Mouse (Mus musculus) forebrain, embryonic 13.5 days (tissue): ENCODE measurements around the gene Soga1. TPM values are rescaled to one million over a fixed set of nuclear protein-coding genes. Genes with fewer than 3 reads are reported as not detected.

Source experiments
- ATAC-seq: fragments of 200-750 bp; cut with Nextera tagmentation; 2 replicates; pipeline ENCODE4 v1.8.0; 2017
- H3K27ac ChIP-seq: fragments of 300-500 bp; sonication (generic); 2 replicates; pipeline ENCODE4 v1.5.1; 2015; ENCODE audit warnings: inconsistent platforms, mild to moderate bottlenecking, moderate library complexity
- H3K27me3 ChIP-seq: fragments of 300-500 bp; sonication (generic); 2 replicates; pipeline ENCODE4 v1.6.1; 2015; ENCODE audit warnings: mild to moderate bottlenecking, inconsistent platforms
- H3K36me3 ChIP-seq: fragments of 300-500 bp; sonication (generic); 2 replicates; pipeline ENCODE4 v1.6.1; 2015; ENCODE audit warnings: mild to moderate bottlenecking, inconsistent platforms; ENCODE audit not compliant: poor library complexity, severe bottlenecking
- H3K4me1 ChIP-seq: fragments of 300-500 bp; sonication (generic); 2 replicates; pipeline ENCODE4 v1.6.1; 2015; ENCODE audit warnings: inconsistent platforms
- H3K4me2 ChIP-seq: fragments of 300-500 bp; sonication (generic); 2 replicates; pipeline ENCODE4 v1.6.1; 2015; ENCODE audit warnings: inconsistent platforms, mild to moderate bottlenecking, moderate library complexity
- H3K4me3 ChIP-seq: fragments of 300-500 bp; sonication (generic); 2 replicates; pipeline ENCODE4 v1.5.1; 2015; ENCODE audit warnings: mild to moderate bottlenecking, inconsistent platforms
- H3K9ac ChIP-seq: fragments of 300-500 bp; sonication (generic); 2 replicates; pipeline ENCODE4 v1.6.1; 2015; ENCODE audit warnings: mild to moderate bottlenecking, inconsistent platforms
- H3K9me3 ChIP-seq: fragments of 300-500 bp; sonication (generic); replicated peaks from 2 replicates; pipeline ENCODE4 v1.6.1; 2016; ENCODE audit warnings: inconsistent platforms
- WGBS: fragments of 180-500 bp; shearing (Covaris S2); methylation state at CpG from one replicate; pipeline ENCODE4 v1.1.7; 2015; 5-methylcytosine and 5-hydroxymethylcytosine counted together
- polyA plus RNA-seq: library from polyadenylated mRNA; unstranded; fragments of >200 nt; fragmentation: Nextera tagmentation; extraction: Ambion mirVana; gene quantifications from 2 replicates; pipeline ENCODE4 v1.2.1, GENCODE M21; 2015

The Soga1 gene
- polyA plus RNA-seq, 1 experiment from 2014 or later, result 4.8 TPM

DNA sequence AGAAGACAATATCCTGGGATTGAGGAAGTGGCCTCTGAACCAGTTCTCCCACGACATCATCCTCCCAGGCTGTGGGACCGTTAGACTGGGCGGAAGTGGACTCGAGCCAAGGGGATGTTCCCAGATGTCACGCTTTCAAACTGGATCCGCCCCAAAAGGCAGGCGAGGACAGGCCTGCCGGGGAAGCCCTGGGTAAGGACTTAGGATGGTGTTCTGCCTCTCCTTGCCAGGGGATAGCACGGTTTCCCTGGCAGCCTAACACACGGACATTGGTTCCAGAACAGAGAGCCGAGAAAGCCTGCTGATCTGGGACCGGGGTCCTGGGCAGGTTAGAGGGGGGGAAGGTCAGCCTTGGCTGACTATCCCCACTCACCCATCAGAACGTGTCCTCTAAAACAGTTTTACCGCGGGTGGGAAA, 1.4 kb downstream of the Soga1 start:
- Histone ChIP-seq H3K4me3 (peak overlapping the region; percentile 98), H3K36me3 (peaks cover 19% of the 10 kb centered on the region), H3K27ac (peak overlapping the region; percentile 97), H3K9ac (peak overlapping the region; percentile 99), H3K27me3 (no peaks in the 10 kb centered on the region), H3K4me1 (peaks cover 63% of the 10 kb centered on the region), H3K9me3 (no peaks in the 10 kb centered on the region), H3K4me2 (peak overlapping the region; percentile 100)
- under 1% methylated on average over 15 of the region's 15 CpGs for WGBS
- no peak for ATAC-seq

DNA sequence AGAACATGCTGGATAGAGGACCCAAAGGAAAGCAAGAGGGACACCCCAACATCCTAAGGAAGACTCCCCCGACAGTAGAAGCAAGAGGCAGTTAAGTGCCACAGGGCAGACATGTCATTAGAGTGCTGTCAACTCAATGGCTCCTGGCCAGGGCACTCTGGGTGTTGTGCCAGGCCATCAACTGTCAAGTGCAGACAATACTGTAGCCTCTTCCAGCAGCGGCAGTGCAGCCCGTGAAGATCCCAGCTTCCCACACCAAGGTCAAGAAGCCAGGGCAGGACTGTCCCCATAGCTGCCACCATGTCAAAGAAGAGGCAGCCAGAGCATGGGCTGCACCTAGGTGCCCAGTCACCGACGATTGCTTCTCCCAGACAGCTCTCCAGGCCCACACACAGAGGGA, 1.9 kb downstream of the Soga1 start:
- Histone ChIP-seq H3K9ac (peak overlapping the region; percentile 99), H3K27me3 (no peaks in the 10 kb centered on the region), H3K36me3 (peaks cover 23% of the 10 kb centered on the region), H3K4me2 (peak overlapping the region; percentile 100), H3K4me3 (peak overlapping the region; percentile 98), H3K27ac (peak overlapping the region; percentile 97; the same call in 1 of the 2 replicates), H3K4me1 (peaks cover 66% of the 10 kb centered on the region), H3K9me3 (no peaks in the 10 kb centered on the region)
- WGBS, result 13% methylated on average over 5 of the region's 5 CpGs
- no peak for ATAC-seq

DNA sequence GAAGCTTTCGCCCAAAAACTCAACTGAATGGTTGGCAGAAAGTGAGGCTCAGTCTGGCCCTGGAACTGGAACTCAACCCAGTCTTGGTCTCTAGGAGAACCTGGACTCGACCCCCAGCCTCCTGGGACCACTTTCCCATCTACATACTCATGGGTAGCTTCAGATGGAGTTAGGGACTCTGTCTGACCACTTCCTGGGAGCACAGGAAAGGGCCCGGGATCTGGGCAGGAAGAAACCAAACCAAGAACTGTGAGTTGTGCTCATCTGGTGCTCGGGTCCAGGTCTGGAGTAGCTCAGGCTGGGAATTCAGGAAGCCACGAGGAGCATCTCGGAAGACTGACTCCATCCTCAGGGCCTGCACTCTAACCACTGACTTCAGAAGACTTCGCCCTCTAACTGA, 2.5 kb downstream of the Soga1 start:
- H3K4me2 ChIP-seq, result peak overlapping the region; percentile 100
- no peak overlapping the region for H3K27ac ChIP-seq
- H3K9me3 ChIP-seq, result no peaks in the 10 kb centered on the region
- H3K27me3 ChIP-seq, result no peaks in the 10 kb centered on the region
- H3K4me3 ChIP-seq, result peak overlapping the region; percentile 98
- WGBS, result 89% methylated on average over 7 of the region's 7 CpGs
- peak overlapping the region; percentile 99; the same call in 1 of the 2 replicates for H3K9ac ChIP-seq
- peaks cover 68% of the 10 kb centered on the region for H3K4me1 ChIP-seq
- peaks cover 23% of the 10 kb centered on the region for H3K36me3 ChIP-seq
- no peak for ATAC-seq

DNA sequence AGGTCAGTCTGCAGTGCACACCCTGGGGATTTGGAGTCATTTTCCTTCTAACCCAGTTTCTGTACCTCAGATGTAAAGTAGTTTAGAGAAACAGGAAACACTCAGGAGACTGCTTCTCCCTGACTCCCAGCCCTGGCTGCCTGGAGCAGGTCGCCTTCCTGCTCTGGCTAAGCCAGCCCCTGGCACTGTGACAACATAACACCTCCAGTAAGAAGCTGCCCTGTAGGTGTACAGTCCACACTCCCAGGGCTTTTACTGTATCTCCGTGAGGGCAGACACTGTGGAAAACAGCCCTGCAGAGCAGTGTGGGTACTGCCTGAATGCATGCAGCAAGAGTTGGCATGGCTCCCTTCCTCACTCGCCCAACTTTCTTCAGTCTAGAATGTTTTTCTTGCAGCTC, 3.4 kb downstream of the Soga1 start:
- Histone ChIP-seq H3K9ac (peak overlapping the region; percentile 99; the same call in 1 of the 2 replicates), H3K9me3 (no peaks in the 10 kb centered on the region), H3K4me3 (peak overlapping the region; percentile 98), H3K36me3 (peaks cover 23% of the 10 kb centered on the region), H3K4me2 (peak overlapping the region; percentile 100), H3K4me1 (peaks cover 77% of the 10 kb centered on the region), H3K27ac (no peak overlapping the region), H3K27me3 (no peaks in the 10 kb centered on the region)
- no peak for ATAC-seq
- WGBS, result 61% methylated on average over 3 of the region's 3 CpGs

DNA sequence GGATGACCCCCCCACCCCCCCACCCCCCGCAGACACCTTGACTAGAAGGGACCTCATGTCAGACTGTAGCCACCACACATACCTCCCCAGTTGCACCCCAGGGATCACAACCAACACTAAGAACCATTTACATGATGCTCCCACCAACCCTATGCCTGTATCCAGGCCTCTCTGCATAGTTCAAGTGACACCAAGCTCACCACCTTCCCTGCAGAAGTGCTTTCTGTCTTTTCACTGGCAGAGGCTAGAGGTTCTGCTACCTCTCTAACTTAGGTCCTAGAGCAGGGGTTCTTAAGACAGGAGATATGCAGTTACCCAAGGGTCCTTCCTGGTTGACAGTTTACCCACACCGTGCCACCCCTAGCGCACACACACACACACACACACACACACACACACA, 3.8 kb downstream of the Soga1 start:
- WGBS, result 80% methylated on average over 3 of the region's 3 CpGs
- H3K27me3 ChIP-seq, result no peaks in the 10 kb centered on the region
- H3K4me3 ChIP-seq, result peak overlapping the region; percentile 98
- no peaks in the 10 kb centered on the region for H3K9me3 ChIP-seq
- H3K9ac ChIP-seq, result peak overlapping the region; percentile 99; the same call in 1 of the 2 replicates
- H3K36me3 ChIP-seq, result peaks cover 23% of the 10 kb centered on the region
- no peak for ATAC-seq
- H3K4me1 ChIP-seq, result peaks cover 81% of the 10 kb centered on the region
- H3K4me2 ChIP-seq, result peak overlapping the region; percentile 100
- no peak overlapping the region for H3K27ac ChIP-seq

DNA sequence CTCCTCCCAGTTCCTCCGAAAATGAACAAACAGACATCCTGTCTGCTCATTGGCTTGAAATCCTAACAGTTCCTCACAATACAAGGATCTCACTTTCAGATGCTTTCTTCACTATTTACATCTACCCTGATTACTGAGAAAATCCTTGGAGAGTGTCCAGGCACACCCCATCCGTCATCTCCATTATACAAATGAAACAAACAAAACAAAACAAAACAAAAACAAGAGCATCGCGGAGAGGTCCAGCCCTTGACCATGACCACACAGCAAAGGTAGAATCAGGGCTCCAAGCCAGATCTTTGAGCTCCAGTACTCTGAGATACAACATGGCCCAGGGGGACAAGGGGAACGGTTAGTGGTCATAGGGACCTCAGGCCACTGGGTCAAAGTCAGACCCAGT, 4.3 kb downstream of the Soga1 start:
- Histone ChIP-seq H3K4me2 (peak overlapping the region; percentile 100), H3K27me3 (no peaks in the 10 kb centered on the region), H3K4me3 (peak overlapping the region; percentile 9; the same call in 1 of the 2 replicates), H3K27ac (peak overlapping the region; percentile 41; the same call in 1 of the 2 replicates), H3K9me3 (no peaks in the 10 kb centered on the region), H3K4me1 (peaks cover 83% of the 10 kb centered on the region), H3K36me3 (peaks cover 23% of the 10 kb centered on the region), H3K9ac (0 out of 2 replicates have a peak overlapping the region, but pooled peaks have one; percentile 14)
- no peak for ATAC-seq
- whole genome bisulfite sequencing, result 59% methylated on average over 5 of the region's 5 CpGs

DNA sequence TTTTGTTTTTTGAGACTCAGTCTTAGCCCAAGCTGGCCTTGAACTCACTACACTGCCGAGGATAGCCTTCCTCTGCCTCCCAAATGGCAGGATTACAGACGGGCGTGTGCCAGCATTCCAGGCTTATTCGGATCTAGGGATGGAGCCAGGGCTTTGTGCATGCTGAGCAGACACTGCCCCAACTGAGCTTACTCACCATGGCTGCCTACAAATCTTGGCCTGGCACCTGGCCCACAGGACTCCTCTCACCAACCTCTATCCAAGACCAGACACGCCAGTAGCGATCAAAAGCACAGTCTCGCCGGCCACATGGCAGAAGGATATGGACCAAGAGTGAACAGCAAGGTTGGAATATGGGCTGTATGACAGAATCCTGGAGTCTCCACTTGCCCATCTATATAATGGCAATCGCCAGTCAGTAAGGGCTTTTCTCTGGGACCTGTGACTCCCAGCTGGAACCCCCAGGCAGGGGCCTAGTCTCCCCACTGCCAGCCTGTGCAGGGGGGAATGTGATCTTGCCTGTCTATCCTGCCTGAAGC, 4.8 kb downstream of the Soga1 start:
- peak overlapping the region; percentile 100 for H3K4me2 ChIP-seq
- no peaks in the 10 kb centered on the region for H3K9me3 ChIP-seq
- H3K4me1 ChIP-seq, result peaks cover 86% of the 10 kb centered on the region
- no peak for ATAC-seq
- peaks cover 23% of the 10 kb centered on the region for H3K36me3 ChIP-seq
- 66% methylated on average over 9 of the region's 9 CpGs for WGBS
- no peaks in the 10 kb centered on the region for H3K27me3 ChIP-seq
- H3K4me3 ChIP-seq, result peak overlapping the region; percentile 9; the same call in 1 of the 2 replicates
- 0 out of 2 replicates have a peak overlapping the region, but pooled peaks have one; percentile 14 for H3K9ac ChIP-seq
- H3K27ac ChIP-seq, result peak overlapping the region; percentile 41

DNA sequence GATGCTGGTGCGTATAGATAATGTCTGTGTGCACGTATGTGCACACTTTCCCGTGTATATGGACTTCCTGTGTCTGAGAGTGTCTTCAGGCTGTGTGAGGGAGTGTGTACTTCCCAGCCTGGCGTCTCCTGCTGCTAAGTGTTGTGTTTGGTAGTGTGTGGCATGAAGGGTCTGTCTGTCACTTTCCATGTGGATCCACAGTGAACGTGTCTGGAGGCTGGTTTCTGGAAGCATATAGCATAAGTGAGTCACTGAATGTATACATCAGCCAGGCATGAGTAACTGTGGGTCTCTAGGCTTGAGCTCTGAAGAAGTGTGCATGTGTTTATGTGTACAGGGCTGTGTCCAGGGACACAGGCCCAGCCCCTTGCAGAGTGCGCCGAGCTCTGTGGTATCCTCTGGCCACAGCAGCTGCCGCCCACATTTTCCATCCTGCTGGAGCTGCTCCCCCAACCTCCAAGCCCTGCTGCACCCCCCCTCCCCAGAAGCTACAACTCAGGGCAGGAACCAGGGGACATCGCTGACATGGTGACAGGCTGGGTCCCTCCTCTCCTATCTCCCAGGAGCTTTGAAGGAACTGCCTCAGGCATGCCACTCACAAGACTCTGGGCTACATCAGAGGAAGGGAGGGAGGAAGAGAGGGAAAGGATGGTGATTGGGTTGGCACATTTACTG, 5.5 kb downstream of the Soga1 start:
- Histone ChIP-seq H3K4me1 (peaks cover 94% of the 10 kb centered on the region), H3K27ac (peak overlapping the region; percentile 41; the same call in 1 of the 2 replicates), H3K9ac (no peak overlapping the region), H3K9me3 (no peaks in the 10 kb centered on the region), H3K27me3 (no peaks in the 10 kb centered on the region), H3K4me2 (no peak overlapping the region), H3K4me3 (no peak overlapping the region), H3K36me3 (peaks cover 23% of the 10 kb centered on the region)
- no peak for ATAC-seq
- 87% methylated on average over 9 of the region's 9 CpGs for WGBS

DNA sequence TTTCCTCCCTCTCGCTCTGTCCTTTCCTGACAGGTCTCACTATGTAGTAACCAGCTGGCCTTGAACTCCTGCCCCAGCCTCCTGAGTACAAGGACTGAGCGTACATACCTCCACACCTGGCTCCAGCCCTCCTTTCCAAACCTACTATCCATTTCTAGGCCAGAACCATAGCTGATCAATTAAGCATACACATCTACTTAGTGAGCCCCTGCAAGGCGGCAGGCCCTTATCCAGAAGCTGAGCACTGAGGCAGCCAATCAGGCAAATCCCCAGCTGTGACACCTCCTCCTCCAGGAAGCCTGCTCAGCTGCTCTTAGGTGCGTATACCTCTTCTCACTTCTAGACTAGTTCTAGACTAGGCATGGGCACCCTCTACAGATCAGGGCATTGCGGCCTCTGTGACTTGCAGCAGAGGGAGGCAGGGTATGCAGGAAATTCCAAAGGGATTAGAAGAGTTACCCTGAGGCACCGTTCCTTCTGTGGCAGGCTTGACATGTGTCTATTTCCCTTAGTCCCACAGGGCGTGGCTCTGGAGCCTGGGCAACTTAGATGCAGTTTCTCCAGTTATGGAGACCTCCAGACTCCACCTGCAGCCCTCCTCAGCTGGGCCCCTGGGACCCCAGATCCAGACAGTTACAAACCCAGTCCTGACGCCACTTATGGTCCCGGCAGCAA, 6.6 kb downstream of the Soga1 start:
- H3K9me3 ChIP-seq, result no peaks in the 10 kb centered on the region

DNA sequence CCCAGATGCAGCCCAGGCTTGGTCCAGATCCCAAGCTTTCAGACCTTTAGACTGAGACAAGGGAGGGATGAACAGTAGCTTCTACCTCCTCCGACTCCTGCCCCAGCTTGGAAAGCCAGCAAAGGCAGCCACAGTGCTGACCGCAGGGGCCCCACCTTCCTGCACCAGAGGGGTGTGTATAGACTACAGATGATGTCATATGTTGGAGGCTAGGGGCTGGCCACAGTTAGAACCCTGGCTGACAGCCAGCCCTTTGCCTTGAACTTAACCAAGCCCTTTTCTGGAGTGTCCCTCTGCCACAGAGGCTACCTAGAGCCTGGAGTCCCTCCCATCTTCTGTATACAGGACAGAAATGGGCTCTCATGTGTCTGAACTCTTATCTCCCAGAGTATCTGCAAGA, 7.5 kb downstream of the Soga1 start:
- peak overlapping the region; percentile 57 for H3K27ac ChIP-seq
- WGBS, result 43% methylated on average over 2 of the region's 2 CpGs
- no peak for ATAC-seq
- H3K4me3 ChIP-seq, result no peak overlapping the region
- H3K36me3 ChIP-seq, result peaks cover 21% of the 10 kb centered on the region
- no peaks in the 10 kb centered on the region for H3K9me3 ChIP-seq
- H3K4me2 ChIP-seq, result peak overlapping the region; percentile 24
- peak overlapping the region; percentile 46; the same call in 1 of the 2 replicates for H3K9ac ChIP-seq
- H3K27me3 ChIP-seq, result no peaks in the 10 kb centered on the region
- peaks cover 93% of the 10 kb centered on the region for H3K4me1 ChIP-seq

More for the DNA sequence above, 6.6 kb downstream of the Soga1 start:
- H3K4me2 ChIP-seq, result no peak overlapping the region
- H3K4me1 ChIP-seq, result peaks cover 98% of the 10 kb centered on the region
- WGBS, result 76% methylated on average over 9 of the region's 9 CpGs
- no peaks in the 10 kb centered on the region for H3K27me3 ChIP-seq
- no peak overlapping the region for H3K4me3 ChIP-seq
- H3K36me3 ChIP-seq, result peaks cover 23% of the 10 kb centered on the region
- H3K27ac ChIP-seq, result no peak overlapping the region
- ATAC-seq, result no peak
- H3K9ac ChIP-seq, result no peak overlapping the region

DNA sequence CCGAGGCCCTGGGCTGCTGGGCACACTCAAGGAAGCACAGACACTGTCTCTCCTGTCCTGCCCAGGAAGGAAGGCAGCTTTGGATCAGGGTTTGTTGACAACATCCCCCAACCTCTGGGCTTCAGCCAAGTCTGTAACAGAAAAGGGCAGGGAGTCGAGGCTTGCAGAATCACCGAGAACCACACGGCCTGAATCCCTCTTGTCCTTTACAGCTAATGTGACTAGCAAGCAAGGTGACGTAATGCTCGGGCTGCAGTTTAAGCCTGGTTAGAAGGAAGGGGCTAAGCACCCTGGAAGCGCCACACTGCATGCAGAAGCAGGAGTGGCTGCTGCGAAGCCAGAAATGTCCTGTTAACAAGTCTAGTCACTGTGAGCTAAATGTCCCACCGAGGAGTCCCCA, 8.7 kb downstream of the Soga1 start:
- no peak for ATAC-seq
- Histone ChIP-seq H3K4me3 (no peak overlapping the region), H3K36me3 (peaks cover 16% of the 10 kb centered on the region), H3K9me3 (no peaks in the 10 kb centered on the region), H3K9ac (peak overlapping the region; percentile 22), H3K27me3 (no peaks in the 10 kb centered on the region), H3K27ac (peak overlapping the region; percentile 66), H3K4me2 (peak overlapping the region; percentile 17; the same call in 1 of the 2 replicates), H3K4me1 (peaks cover 92% of the 10 kb centered on the region)
- 45% methylated on average over 9 of the region's 9 CpGs for WGBS

DNA sequence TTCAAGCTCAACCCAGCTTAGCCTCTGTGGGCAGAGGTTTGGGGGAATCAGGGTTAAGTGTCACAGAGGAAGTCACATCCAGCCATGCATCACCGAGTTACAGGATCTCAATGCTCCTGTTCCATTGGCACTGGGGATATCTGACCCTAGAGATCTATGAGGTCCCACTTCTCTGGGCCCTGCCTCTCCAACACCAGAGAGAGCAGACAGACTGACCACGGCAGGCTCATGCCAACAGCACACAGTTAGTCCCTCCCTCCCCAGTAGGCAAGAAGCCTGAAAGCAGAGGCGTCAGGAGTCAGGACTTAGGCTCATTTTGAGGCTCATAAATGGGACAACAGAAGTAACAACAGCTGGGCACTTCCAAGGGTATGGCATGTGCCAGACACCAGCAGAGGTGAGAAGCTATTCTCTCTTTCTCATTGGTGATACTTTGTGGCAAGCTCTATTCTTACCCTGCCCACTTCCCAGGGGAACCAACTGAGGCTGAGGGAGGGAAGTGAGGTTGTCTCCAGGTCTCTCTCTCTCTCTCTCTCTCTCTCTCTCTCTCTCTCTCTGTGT, 9.2 kb downstream of the Soga1 start:
- WGBS, result 46% methylated on average over 3 of the region's 3 CpGs
- Histone ChIP-seq H3K9ac (peak overlapping the region; percentile 22), H3K4me2 (peak overlapping the region; percentile 17; the same call in 1 of the 2 replicates), H3K27me3 (no peaks in the 10 kb centered on the region), H3K27ac (peak overlapping the region; percentile 66), H3K4me1 (peaks cover 92% of the 10 kb centered on the region), H3K9me3 (no peaks in the 10 kb centered on the region), H3K4me3 (no peak overlapping the region), H3K36me3 (peaks cover 16% of the 10 kb centered on the region)
- ATAC-seq, result no peak
